Mouse (Mus musculus): ENCODE results near the gene Aars2.

DNA sequence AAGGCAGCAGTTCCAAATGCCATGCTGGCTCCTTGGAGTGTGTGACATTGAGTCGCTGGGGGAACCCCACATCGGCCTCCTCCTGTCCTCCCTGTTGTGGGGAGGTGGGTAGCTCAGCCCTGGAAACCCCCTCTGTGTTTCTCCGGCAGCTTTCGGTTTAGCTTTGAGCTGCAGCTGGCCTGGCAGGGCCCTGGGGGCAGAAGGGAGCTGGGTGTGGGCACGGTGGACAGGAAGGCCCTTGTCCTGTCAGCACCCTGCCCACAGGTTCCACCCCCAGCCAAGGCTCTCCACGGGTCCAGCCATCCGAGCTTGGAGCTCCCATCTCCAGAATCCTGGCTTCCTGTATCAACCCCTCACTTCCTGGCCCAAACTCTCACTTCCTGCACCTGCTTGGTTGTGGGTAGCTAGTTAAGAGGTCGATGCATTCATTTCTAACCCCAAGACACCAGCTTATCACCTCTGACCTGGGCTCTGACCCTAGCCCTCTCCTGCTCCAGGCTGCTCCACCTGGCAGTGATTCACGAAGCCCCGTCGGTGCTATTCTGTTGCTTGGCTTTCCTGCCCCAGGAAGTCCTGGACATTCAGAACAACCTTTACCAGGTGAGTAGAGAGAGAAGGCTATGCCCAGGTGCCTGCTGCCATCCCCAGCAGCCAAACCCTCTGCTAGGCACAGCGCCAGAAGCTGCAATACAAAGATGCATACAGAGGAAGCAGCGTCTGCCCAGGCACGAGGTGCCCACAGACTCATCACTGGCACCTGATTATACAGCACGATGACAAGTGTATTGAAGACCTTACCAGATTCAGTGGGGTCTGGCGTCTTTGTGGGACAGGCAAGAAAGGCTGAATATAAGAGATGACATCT is 51.6 kb downstream of the Aars2 start:
- TF ChIP-seq POLR2A (IDR thresholded peaks at IDR 0.05; ENCODE audit: low read depth, low read length) (no peak), CTCF (IDR thresholded peaks at IDR 0.05; ENCODE audit: extremely low read depth, insufficient read length, insufficient replicate concordance, low read depth, low read length) (no peak)

Measured in small intestine, adult 2 months (tissue).